Mouse (Mus musculus): Measurements from ENCODE around the gene Dmp1. TPM values are rescaled to one million over a fixed set of nuclear protein-coding genes. Genes with fewer than 3 reads are reported as not detected.

Gene Dmp1
- 0.05 TPM in 1 of 2 replicates, not detected in the other for polyA plus RNA-seq (2016; fragmentation: Nextera tagmentation; extraction: Ambion mirVana)

DNA sequence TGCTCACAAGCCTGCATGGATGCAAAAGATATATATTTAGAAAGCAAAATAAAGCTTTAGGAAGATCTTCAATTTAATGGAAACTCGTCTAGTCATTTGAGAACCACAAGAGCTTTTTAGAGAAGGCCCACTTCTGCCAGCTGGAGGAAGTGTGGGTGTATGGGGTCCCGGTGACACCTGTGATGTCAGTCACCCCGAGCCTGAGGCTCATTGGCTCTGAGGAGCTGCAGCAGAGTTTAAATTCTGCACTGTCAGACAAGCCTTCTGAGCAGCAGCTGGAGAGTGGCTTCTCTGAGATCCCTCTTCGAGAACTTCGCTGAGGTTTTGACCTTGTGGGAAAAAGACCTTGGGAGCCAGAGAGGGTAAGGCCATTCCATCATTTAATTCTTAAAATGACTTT, at the start of gene Dmp1:
Dmp1 (plus strand) TSS at position 263 of the 400 bp plus-strand sequence.
- no peak within 1 kb of the TSS for H3K9ac ChIP-seq
- no peaks in the 10 kb centered on the region for H3K27me3 ChIP-seq (replicated peaks)
- no peaks in the 10 kb centered on the region for H3K36me3 ChIP-seq
- ATAC-seq, result no peak
- H3K27ac ChIP-seq, result no peak within 1 kb of the TSS
- WGBS (ENCODE audit: insufficient replicate concordance), result 46% methylated on average over 5 of the region's 5 CpGs
- no peaks in the 10 kb centered on the region for H3K4me1 ChIP-seq
- no peak within 1 kb of the TSS for H3K4me3 ChIP-seq
- H3K9me3 ChIP-seq (replicated peaks), result no peaks in the 10 kb centered on the region
- H3K4me2 ChIP-seq, result no peak within 1 kb of the TSS

DNA sequence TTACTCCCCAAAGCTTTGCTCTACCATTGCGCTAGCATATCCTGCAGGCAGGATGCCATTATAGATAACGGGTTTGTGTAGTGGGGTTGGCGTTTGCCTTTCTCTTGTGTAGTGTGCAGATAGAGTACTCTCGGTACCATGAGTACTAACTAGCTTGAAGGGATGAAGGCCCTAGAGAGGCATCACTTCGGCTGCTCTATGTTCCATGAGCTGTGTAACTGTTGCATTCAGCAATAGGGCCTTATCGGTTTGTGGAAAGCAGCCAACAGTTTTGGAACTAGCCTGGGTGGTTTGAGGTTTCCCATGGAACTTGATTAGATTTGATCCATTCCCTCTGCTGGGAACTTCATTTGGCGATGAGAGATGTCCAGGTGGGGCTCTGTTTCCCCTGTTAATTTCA, 44.7 kb upstream of the Dmp1 start:
- no peak overlapping the region for H3K4me3 ChIP-seq
- no peak overlapping the region for H3K4me2 ChIP-seq
- no peaks in the 10 kb centered on the region for H3K27me3 ChIP-seq (replicated peaks)
- H3K4me1 ChIP-seq, result no peaks in the 10 kb centered on the region
- 69% methylated on average over 7 of the region's 7 CpGs for WGBS (ENCODE audit: insufficient replicate concordance)
- no peaks in the 10 kb centered on the region for H3K9me3 ChIP-seq (replicated peaks)
- ATAC-seq, result no peak
- H3K9ac ChIP-seq, result no peak overlapping the region
- no peaks in the 10 kb centered on the region for H3K36me3 ChIP-seq
- H3K27ac ChIP-seq, result no peak overlapping the region

DNA sequence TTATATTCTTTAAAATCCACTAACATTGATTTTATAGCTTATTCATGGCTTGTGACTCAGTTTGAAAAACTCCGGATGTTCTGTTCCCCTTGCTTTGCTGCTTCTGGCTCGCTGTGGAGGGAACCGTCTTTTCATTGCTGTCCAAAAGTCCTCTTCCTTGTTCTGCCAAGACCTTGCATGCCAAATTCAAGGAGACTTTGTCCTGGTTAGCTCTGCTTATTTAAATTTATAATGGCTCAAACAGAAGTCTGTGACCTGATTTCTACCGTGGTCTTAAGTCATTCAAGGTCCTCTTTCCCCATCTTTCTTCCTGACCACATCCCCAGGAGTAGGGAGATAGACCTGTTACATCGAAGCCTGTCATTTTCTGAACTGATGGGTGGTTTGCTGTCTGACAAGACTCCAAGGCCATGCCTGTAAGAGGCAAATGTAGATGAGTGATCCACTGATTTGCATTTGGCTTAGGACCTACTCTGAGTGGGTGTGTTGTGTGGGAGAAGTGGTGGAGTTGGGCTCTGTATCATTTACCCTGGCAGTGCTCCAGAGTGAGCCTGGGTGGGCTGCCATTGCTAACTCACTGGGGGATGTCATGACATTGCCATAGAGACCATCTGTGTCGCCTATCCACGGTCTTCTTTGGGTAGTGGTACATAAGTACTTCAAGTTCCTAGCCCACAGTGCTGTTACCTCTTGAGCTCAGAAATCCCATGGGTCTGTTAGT, 43.9 kb upstream of the Dmp1 start:
- no peak overlapping the region for H3K9ac ChIP-seq
- no peaks in the 10 kb centered on the region for H3K9me3 ChIP-seq (replicated peaks)
- no peak overlapping the region for H3K4me2 ChIP-seq
- 56% methylated on average over 7 of the region's 7 CpGs for WGBS (ENCODE audit: insufficient replicate concordance)
- no peaks in the 10 kb centered on the region for H3K36me3 ChIP-seq
- H3K27me3 ChIP-seq (replicated peaks), result no peaks in the 10 kb centered on the region
- H3K4me3 ChIP-seq, result no peak overlapping the region
- H3K27ac ChIP-seq, result no peak overlapping the region
- no peak for ATAC-seq
- no peaks in the 10 kb centered on the region for H3K4me1 ChIP-seq

DNA sequence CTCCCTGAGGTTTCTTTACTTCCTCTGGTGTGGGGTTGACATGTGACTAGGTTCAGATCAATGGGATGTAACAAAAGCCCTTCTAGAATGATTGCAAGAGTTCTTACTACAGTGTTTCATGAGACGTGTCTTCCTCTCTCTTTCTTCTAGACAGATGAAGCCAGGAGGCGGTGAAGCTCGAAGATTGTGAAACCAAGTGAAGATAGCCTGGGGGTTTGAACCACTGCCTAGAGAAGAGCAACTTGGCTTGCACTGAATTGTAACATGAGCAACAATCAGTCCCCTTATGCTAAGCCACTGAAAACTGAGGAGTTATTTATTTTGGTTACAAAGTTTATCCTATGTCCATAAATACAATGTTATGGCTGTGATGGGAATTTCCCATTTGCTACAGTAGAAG, 41.8 kb upstream of the Dmp1 start:
- Histone ChIP-seq H3K4me1 (no peaks in the 10 kb centered on the region), H3K27me3 (replicated peaks) (no peaks in the 10 kb centered on the region), H3K36me3 (no peaks in the 10 kb centered on the region), H3K9ac (no peak overlapping the region), H3K4me3 (no peak overlapping the region), H3K9me3 (replicated peaks) (no peaks in the 10 kb centered on the region), H3K27ac (no peak overlapping the region), H3K4me2 (no peak overlapping the region)
- no peak for ATAC-seq
- 67% methylated on average over 3 of the region's 3 CpGs for WGBS (ENCODE audit: insufficient replicate concordance)

DNA sequence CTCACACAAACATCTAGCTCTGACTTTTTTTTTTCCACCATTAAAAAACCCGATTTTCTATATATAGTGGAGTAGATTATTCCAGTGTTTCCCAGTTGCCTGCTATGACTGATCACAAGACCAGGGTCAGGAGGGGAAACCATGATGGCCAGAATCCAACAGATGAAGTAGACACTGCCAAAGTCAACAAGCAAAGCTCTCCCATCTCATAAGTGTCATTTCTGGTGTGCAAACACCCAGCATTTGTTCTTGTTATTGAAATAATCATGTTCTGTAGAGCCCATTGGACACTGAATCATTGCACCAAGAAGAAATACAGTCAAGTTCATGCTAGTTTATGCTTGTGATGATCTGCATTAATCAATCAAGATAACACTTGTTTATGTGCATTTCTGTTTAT, 41.0 kb upstream of the Dmp1 start:
- no peak overlapping the region for H3K4me3 ChIP-seq
- H3K4me1 ChIP-seq, result no peaks in the 10 kb centered on the region
- no peak overlapping the region for H3K4me2 ChIP-seq
- H3K27me3 ChIP-seq (replicated peaks), result no peaks in the 10 kb centered on the region
- H3K36me3 ChIP-seq, result no peaks in the 10 kb centered on the region
- 46% methylated on average over 1 of the region's 1 CpGs for WGBS (ENCODE audit: insufficient replicate concordance)
- H3K9me3 ChIP-seq (replicated peaks), result no peaks in the 10 kb centered on the region
- H3K9ac ChIP-seq, result no peak overlapping the region
- H3K27ac ChIP-seq, result no peak overlapping the region
- ATAC-seq, result no peak

DNA sequence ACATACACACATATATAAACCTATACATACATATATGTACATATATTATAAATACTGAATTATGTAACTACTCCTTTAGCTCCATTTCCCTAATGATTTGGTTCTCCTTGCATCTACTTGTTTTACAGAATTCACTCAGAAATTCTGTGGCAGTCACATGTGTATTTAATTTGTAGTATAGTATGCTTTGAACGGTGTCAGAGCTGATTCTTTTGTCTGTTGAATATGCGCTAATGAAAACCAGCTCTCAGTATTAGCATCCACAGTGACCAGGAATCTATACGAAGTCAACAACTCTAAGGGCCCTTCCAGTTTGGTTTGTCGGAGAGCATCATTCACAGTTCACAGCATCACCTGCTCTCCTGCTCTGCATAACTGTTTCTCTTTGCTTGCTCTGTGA, 38.9 kb upstream of the Dmp1 start:
- H3K4me1 ChIP-seq, result no peaks in the 10 kb centered on the region
- WGBS (ENCODE audit: insufficient replicate concordance), result 72% methylated on average over 4 of the region's 4 CpGs
- no peak overlapping the region for H3K4me3 ChIP-seq
- ATAC-seq, result no peak
- H3K27me3 ChIP-seq (replicated peaks), result no peaks in the 10 kb centered on the region
- no peaks in the 10 kb centered on the region for H3K9me3 ChIP-seq (replicated peaks)
- no peak overlapping the region for H3K9ac ChIP-seq
- H3K36me3 ChIP-seq, result no peaks in the 10 kb centered on the region
- no peak overlapping the region for H3K27ac ChIP-seq
- H3K4me2 ChIP-seq, result no peak overlapping the region

DNA sequence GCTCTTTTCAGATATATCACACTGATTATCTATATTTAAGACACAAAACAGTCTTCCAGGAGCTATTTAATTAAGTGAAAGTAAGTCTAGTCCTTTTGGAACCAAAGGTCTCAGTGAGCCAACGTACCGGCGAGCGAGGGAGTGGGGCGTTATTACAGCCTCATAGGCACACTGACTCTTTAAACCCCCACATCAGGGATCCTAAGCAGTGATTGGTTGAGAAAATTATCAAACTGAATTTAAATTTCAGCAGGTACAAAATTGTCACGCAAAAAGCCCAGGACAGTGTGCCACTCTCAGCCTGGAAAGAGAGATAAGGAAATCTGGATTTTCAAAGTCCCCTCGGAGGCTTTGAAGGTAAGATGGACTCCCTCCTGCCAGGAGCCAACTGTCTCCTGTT, 32.0 kb upstream of the Dmp1 start, which contains the start of gene Dspp:
Dspp (plus strand) TSS at position 301 of the 400 bp plus-strand sequence.
- 74% methylated on average over 7 of the region's 7 CpGs for WGBS (ENCODE audit: insufficient replicate concordance)
- no peak within 1 kb of the TSS for H3K27ac ChIP-seq
- H3K9me3 ChIP-seq (replicated peaks), result no peaks in the 10 kb centered on the region
- no peaks in the 10 kb centered on the region for H3K27me3 ChIP-seq (replicated peaks)
- no peak within 1 kb of the TSS for H3K4me3 ChIP-seq
- no peak within 1 kb of the TSS for H3K4me2 ChIP-seq
- H3K36me3 ChIP-seq, result no peaks in the 10 kb centered on the region
- H3K9ac ChIP-seq, result no peak within 1 kb of the TSS
- H3K4me1 ChIP-seq, result no peaks in the 10 kb centered on the region
- ATAC-seq, result no peak

DNA sequence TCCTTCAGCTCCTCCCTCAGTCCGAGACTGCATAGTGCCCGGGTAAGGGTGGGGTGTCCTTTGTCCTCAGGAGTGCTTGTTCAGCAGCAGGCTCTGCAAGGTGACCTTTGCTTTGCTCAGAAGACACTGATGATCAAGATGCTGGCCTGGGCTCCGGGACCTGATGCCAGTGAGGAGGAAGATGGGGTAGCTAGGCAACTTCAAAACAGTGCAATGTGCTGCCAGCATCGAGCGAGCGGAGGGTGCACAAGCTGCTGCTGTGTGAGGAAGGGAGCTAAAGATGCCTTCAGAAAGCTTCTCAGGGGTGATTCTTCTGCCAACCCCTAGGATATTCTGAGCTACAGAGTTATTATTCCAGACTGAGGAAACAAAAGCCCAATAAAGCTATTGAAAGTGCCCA, 29.3 kb upstream of the Dmp1 start:
- WGBS (ENCODE audit: insufficient replicate concordance), result 68% methylated on average over 6 of the region's 6 CpGs
- no peak for ATAC-seq

DNA sequence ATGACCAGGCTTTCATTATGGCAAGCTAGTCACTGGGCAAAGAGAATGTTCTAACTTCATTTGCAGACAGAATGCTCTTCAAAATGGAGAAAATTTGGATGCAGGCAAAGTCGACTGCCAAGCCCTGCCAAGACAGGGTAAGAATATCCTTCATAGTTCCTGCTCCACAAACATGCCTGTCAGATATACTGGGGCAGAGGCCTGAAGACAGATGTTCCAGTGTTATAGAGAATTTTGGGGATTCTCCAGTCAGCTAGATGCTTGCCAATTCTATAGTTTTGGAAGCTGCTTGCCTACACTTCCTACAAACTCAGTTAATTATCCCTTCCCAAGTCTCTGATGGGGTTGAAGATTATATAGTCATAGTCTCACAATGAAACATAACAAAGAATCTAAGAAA, 18.7 kb upstream of the Dmp1 start:
- H3K36me3 ChIP-seq, result no peaks in the 10 kb centered on the region
- H3K27ac ChIP-seq, result no peak overlapping the region
- peaks cover 19% of the 10 kb centered on the region; the same call in 1 of the 2 replicates for H3K9me3 ChIP-seq (replicated peaks)
- ATAC-seq, result no peak
- no peaks in the 10 kb centered on the region for H3K4me1 ChIP-seq
- no peak overlapping the region for H3K4me2 ChIP-seq
- H3K4me3 ChIP-seq, result no peak overlapping the region
- no peaks in the 10 kb centered on the region for H3K27me3 ChIP-seq (replicated peaks)
- WGBS (ENCODE audit: insufficient replicate concordance), result 50% methylated on average over 1 of the region's 1 CpGs
- H3K9ac ChIP-seq, result no peak overlapping the region

More for the DNA sequence above, 29.3 kb upstream of the Dmp1 start:
- Histone ChIP-seq H3K9ac (no peak overlapping the region), H3K4me3 (no peak overlapping the region), H3K27me3 (replicated peaks) (no peaks in the 10 kb centered on the region), H3K4me1 (no peaks in the 10 kb centered on the region), H3K36me3 (no peaks in the 10 kb centered on the region), H3K27ac (no peak overlapping the region), H3K4me2 (no peak overlapping the region), H3K9me3 (replicated peaks) (peaks cover 6% of the 10 kb centered on the region)

DNA sequence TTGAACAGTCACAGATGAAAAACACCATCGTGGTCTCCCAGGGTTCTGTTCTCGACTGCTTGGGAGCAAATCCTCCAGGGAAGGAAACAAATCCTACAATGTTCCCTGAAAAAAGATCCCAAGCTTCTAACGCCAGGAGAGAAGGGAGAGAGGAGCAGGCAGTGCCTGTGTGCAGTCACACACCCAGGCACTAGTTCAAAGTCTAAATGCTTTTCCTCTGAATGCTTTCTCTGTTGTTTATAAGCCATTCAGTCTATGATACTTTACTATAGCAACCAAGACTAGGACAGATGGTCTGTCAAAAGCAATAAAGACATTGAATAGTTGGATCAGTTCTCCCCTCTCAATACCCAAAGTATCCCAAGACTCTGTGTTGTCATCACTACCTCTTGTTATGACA, 15.1 kb upstream of the Dmp1 start:
- Histone ChIP-seq H3K9ac (no peak overlapping the region), H3K4me3 (no peak overlapping the region), H3K4me1 (no peaks in the 10 kb centered on the region), H3K36me3 (no peaks in the 10 kb centered on the region), H3K4me2 (no peak overlapping the region), H3K27me3 (replicated peaks) (no peaks in the 10 kb centered on the region), H3K9me3 (replicated peaks) (0 out of 2 replicates have a peak, but pooled peaks cover 3% of the 10 kb centered on the region), H3K27ac (no peak overlapping the region)
- 45% methylated on average over 3 of the region's 3 CpGs for WGBS (ENCODE audit: insufficient replicate concordance)
- ATAC-seq, result no peak

DNA sequence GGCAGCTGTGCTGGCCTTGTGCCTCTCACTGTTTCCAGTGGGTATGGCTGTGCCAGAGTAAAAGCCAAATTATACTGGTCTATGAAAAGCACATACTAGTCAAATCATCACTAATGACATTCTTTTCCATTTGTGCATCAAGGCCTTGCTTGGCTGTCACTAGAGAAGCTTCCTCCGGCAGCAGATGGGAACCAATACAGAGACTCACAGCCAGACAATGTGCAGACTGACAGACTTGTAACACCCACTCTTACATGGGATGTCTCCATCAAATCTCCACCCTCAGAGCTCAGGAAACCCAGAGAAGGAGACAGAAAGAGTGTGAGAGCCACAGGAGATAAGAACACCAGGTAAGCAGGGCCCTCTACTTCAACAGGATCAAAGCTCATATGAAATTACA, 7.3 kb upstream of the Dmp1 start:
- Histone ChIP-seq H3K4me2 (no peak overlapping the region), H3K9me3 (replicated peaks) (no peaks in the 10 kb centered on the region), H3K4me1 (no peaks in the 10 kb centered on the region), H3K36me3 (no peaks in the 10 kb centered on the region), H3K9ac (no peak overlapping the region), H3K27me3 (replicated peaks) (no peaks in the 10 kb centered on the region), H3K4me3 (no peak overlapping the region), H3K27ac (no peak overlapping the region)
- 90% methylated on average over 1 of the region's 1 CpGs for WGBS (ENCODE audit: insufficient replicate concordance)
- no peak for ATAC-seq

DNA sequence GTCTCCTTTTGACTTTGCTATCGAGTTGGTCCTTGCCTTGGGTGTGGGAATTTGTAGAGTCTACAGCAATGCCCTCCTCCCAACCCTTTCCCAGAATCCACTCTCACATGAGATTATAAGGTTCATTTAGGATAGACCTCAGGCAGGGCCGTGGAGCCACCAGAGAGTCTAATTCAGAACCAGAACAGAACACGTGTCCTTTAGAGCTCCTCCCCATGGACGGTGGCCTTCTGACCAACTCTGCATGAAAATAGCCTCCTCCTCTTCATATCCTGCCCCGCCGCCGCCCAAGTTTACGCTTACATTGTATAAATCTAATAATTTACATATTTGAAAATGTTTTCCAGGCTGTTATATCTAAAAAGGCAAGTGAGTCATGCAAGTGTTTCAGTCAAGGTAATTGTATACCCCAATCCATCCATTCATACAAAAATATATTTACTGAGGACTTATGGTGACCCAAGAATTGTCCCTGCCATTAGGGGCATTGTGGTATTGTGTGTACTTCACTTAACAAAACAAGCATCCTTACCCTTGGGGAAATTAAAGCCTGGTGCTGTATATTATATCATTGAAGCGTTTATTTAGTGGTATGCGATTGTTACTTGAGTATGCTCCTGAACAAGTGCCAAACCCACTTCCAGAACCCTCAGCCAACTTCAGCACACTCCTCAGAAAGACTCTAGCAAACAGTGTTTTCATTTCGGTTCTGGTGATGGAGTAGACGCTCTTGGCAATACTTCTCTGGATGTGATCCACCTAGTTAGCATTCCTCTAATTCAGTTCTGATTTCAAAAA, 1.1 kb upstream of the Dmp1 start:
- Histone ChIP-seq H3K9ac (no peak overlapping the region), H3K9me3 (replicated peaks) (no peaks in the 10 kb centered on the region), H3K27me3 (replicated peaks) (no peaks in the 10 kb centered on the region), H3K4me1 (no peaks in the 10 kb centered on the region), H3K36me3 (no peaks in the 10 kb centered on the region), H3K4me2 (no peak overlapping the region), H3K27ac (no peak overlapping the region), H3K4me3 (no peak overlapping the region)
- WGBS (ENCODE audit: insufficient replicate concordance), result 78% methylated on average over 12 of the region's 12 CpGs
- no peak for ATAC-seq
